Mouse (Mus musculus) cerebellum, adult 9-11 months (tissue): ENCODE measurements around the gene Ncoa6.

Experiments used
- DNase-seq: peaks from one replicate; pipeline ENCODE4 v3.0.0; 2022

The Ncoa6 gene

DNA sequence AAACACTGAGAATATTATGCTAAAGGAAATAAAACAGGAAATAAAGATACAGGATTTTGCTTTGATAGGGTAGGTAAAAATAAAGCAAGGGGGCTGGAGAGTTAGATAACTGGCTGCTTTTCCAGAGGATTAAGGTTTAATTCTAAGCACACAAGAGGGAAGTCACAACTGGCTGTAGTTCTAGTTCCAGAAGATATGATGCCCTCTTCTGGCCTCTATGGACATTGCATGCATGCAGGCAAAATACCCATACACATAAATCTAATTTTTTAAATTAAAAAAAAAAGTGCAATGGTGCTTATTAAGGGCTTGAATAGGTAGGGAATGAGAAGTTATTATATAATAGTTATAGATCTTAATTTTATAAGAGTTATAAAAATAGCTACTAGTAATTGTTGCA is 37.2 kb downstream of the Ncoa6 start:
- no peak for DNase-seq

DNA sequence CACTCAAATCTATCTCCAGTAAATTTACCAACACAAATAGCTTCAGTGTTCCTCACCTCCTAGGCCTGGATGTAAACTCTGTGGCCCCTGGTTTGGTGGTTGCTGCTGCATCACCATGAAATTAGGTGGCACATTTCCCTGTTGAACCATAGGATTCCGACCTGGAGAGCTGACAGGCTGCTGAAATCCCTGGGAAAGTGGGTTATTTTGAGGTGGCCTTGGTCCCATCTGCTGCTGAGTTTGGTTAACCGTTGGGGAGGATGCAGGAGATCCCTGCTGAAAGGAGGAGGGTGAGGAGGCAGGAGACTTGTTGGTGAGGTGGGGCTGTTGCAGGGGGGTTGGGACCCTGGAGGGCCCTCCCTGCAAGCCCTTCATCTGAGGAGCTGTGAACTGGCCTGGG is 52.8 kb downstream of the Ncoa6 start:
- DNase-seq: peak; percentile 22

DNA sequence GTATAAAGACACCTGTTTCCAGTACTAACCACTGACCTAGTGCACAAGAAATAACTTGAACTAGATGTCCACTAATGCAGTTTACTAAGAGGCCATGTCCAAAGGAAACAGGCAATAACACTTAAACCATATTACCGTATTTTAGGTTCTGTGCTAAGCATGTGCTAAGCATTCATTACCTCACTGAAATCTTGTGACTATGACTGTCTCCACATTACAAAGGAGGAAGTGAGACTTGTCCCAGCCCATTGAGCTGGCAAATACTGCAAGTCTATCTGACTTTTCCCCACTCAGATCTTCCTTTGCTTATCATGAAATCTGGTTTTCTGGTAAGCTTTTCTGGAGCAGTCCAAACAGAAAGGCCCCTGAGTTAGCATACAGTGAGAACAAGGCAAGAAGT is 69.1 kb downstream of the Ncoa6 start:
- DNase-seq: no peak

DNA sequence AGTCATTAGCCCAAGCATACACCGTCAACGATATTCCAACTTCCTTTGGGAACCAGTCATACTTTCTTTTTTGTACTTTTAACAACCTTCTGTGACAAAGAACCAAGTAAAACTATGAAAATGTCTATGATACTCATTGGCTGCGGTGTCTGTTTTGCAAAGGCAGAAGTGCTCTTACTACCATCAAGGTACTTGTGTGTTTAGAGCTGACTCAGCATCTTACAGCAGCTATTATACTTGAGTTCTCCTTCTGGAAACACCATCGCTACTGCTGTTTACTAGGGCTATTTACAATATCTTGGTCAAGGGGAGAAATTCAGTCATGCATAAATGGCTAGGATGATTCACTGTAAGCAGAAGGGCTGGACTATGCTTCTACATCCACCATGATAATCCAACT is 71.8 kb downstream of the Ncoa6 start:
- DNase-seq: no peak

DNA sequence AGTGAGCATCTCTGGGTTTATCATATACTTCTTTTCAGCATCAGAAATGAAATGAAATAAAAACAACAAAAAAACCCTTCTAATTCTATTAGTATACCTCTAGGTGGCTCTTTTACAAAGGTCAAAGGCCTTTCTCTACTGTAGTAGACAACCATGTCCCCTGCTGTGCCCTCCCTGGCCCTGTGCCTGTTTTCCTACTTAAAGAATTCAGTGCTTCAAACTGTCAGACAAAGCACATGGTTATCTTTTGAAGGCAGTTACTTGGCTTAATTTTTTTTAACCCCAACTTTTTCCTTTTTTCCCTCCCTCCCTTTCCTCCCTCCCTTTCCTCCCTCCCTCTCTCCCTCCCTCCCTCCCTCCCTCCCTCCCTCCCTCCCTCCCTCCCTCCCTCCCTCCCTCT is 73.4 kb downstream of the Ncoa6 start:
- peak; percentile 42 for DNase-seq

DNA sequence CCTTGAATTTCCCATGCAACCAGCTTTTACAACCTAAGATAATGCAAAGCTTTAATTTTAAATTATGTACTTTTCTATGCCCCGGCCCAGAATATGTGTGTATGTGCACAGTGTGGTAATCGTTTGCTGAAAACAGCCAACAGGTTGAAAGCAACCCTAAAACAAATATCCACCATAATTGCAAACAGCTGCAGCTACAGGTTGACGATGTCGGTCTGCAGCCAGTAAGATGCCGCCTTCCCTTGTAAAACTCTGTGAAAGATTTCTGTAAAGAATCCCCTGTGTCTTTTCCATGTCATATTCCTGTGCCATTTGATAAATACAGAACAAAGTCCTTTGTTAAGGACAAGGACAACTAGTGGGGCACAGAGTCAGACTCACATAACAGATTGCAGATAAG is 79.1 kb downstream of the Ncoa6 start:
- DNase-seq: no peak

DNA sequence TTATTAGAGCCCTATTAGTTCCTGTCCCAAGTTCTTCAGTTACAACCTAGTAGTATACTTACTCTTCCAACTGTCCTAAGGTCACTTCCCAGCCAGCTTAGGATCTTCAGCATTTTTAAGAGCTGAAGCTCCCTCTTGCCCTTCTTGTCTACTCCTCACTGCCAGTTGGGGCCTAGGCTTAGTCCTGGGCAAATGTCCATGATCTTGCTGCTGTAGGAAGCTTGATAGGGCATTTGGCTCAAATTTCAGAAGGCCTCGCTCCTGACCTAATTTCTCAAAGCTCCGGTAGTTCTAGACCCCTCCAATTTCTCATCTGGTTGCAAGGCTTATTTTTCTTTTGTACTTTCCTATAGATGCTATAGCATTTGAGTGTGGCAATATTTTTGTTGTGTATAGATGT is 85.1 kb downstream of the Ncoa6 start:
- DNase-seq: peak; percentile 44

DNA sequence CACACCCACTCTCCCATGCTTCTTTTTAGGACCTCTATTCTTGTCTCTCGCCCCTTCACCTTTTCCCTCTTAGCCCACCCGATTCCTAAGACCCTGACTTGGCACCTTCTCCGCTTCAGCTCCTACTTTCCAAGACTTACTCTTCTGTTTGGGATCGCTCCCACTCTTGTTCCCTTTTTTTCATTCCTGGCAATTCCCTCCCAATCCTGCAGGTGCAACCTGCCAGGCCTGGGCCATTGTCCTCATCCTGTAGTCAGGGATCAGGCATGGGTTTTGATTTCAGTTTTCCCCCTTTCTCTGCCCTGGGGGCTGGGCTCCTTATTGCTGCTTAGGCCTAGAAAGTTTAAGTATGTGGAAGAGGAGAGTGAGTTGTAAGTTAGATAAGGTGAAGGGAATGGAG is 86.6 kb downstream of the Ncoa6 start:
- DNase-seq: peak; percentile 34

DNA sequence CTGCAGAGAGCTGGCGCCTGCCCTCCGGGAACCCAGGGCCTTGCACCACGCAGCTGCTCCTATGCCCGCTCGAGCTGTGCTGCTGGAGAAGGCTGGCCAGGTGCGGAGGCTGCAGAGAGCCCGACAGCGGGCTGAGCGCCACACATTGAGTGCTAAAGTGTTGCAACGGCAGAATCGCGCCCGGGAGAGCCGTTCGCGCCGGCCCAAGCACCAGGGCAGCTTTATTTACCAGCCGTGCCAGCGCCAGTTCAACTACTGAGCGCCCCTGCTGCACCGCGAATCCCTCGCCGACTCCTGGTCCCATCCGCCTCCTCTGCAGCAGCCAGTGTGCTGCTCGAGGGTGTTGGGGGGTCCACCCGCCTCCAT is 87.2 kb downstream of the Ncoa6 start:
- DNase-seq: peak; percentile 41

DNA sequence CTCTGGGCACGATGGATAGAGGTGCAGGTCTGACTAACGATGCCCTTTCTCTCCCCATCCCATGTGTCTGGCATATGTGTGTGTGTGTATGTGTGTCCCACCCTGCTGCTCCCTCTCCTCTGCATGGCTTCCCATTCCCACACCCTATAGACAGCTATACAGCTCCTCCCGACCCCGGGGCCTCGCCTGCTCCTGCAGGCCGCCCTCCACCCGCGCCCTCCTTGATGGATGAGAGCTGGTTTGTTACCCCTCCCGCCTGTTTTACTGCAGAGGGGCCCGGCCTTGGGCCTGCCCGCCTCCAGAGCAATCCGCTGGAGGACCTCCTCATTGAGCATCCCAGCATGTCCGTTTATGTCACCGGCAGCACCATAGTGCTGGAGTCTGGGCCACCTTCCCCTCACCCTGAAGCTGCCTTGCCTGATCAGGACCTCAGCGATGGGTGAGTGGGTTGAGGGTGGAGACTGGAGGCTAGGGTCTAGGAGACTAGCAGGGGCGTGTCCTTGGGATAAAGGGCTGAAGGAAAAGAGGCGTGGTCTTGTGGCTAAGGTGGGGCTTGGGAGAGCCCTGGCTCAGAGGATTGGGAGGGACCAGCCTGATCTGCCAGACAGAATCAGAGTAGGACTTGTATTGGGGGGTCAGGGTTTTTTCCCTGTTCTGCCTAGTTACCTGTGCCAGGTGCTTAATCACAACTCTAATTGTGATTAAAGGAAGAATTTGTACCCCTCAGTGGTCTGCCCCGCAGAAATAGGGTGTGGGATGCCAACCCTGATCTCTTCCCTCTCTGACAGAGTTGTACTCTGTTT is 87.8 kb downstream of the Ncoa6 start:
- DNase-seq: peak; percentile 52

DNA sequence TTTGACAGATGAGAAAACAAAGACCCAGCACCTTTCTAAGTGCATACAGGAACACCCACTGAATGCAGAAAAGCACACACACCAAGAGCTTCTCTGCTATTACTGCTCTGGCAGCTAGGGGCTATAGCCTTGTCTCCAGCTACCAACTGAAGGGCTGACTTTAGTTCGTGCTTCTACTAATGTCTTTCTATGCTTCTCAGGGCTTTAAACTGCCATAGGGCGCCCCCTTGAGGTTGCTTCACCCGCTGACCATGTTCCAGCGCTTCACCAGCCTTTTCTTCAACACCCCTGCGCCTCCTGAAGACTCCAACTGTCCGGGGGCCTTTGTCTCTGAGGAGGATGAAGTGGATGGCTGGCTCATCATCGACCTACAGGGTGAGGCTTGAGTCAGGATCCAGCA is 88.6 kb downstream of the Ncoa6 start:
- peak; percentile 85 for DNase-seq

DNA sequence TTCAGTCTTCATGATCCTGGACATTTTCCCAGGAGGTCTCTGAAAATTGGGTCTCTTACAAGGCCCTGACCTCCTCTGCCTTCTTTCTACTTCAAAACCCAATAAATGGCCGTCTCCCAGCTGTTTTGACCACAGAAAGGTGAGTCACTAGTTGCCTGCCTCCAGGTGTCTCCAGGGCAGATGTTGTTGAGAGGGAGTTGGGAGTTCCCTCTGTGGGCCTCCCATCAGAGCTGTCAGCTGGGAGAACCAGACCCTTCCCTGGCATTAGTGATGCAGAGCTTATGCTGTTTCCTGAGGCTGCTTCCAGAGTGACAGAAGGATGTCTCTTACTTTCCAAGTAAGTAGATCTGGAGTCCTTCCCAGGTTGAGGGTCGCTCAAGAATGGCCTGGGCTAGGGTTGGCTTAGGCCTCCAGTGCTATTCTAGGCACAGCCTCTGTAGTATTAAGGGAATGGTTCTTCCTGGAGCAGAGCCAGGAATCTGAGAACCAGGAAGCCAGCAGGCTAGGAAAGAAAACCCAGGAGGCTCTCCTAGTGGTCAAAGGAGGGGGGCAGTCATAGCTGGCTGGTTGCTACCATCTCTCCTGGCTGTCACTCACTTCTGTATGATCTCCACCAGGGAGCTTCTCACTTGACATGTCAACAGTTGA is 90.8 kb downstream of the Ncoa6 start:
- DNase-seq: peak; percentile 70

DNA sequence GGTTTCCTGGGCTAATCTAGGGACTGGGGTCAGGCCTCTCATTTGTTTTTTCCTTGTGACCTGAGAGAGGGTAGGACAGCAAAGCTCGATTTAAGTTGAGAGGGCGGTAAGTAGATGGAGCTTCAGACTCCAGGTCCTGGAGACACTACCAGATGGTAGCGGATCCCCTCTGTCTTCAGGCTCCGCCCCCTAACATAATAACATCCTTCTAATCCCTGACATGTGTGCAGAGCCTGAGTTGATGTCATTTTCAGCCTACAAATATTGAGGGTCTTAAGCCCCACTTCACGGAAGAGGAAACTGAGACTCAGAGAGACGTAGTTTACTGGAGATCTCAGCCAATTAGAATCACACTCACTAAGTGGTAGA is 91.4 kb downstream of the Ncoa6 start:
- DNase-seq: no peak

DNA sequence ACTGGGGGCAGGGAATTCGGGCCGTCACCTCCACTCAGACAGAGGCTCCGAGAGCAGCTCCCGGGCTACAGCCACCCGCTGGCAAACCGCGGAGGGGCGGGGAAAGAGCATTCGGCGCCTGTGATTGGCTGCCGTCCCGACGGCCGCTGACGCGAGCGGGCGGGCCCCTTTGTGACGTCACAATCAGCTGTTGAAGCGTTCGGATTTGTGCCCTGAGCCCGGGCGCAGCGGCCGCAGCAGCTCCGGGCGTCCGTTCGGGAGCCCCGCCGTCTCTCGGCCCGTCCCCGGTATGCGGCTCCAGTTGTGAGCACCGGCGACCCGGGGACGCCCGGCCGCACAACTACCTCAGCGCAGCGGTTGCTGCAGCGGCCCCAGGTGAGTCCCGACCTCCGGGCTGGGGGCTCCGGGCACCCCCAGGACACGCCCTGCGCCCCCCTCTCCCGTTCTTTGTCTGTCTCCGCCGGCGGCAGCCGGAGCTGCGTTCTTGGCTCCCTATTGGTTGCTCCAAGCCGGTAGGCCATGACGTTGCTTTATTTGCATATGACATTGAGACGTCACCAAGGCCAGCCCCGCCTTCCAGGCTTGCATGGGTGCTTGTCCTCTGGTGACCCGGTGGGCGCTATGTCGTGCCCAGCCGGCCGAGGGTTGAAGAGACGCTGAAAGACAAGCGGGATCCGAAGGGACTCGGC is 91.9 kb downstream of the Ncoa6 start:
- peak; percentile 97 for DNase-seq

DNA sequence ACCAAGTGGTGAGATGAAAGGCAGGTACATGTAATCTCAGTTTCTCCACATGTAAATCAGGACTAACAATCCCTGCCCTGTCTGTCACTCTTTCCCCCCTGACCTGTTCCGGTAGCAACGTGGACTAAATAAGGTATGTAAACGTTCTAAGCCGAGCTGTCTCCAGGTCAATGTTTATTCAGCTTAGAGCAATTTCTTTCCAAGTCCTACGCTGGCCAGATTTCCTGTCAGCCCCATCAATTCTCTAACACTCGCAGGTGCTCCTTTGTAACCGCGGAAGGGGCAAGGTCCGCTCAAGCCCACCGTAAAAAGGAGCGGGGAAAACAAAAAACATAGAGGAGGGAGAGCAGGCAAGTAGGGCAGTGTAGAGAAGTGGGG is 92.6 kb downstream of the Ncoa6 start:
- no peak for DNase-seq

DNA sequence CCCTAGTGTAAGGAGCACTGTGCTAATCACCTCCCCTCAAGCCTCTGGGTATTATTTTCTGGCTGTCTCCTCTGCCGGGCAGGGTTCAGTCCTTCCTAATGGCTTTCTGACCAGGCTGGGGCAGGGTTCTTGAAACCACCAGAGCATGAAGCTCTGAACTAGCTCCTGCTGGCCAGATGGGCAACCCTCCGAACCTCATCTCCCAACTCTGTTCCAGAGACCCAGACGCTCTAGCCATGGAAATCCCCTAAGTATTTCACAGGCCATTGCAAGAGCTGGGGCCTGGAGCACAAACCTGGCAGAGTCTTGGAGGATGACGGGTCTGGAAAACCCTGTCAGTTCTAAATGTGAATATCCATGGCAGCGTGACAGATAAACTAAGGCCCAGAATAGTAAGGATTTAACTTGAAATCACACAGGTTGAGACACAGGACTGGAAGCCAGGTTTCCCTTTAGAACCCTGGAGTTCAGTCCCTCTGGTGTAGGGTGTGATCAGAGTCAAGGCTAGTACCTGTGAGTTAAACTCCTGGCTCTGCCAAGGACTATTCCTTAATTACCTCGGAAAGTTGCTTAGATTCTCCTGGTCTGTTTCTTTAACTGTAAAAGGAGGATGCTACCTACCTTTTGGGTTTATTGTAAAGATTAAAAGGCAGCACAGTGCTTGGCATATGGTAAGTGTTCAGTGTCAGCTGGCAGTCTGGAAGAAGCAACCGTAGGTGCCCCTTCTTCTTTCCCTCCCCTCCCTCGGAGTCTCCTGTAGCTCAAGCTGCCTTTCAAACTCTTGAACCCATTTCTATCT is 93.2 kb downstream of the Ncoa6 start, which contains the start of gene Trp53inp2:
Gene Trp53inp2, plus strand, starts transcription at position 799 of the 799 bp plus-strand sequence.
- peak; percentile 43 for DNase-seq

DNA sequence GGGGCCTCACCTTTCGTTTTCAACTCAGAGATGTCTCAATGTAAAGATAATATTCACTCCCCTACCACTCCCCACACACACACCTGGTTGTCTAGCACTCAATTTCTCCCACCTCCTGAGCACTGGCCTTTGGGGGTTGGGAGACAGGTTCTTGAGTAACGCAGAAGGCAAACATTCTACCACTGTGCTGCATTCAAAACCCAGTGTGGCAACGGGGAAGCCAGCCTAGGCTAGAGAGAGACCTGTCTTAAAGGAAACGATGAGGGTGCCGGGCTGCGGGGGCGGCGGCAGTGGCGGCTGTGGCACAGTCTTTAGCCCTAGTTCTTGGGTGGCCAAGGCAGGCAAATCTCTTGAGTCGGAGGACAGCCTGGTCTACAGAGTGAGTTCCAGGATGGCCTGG is 97.5 kb downstream of the Ncoa6 start:
- DNase-seq: no peak

DNA sequence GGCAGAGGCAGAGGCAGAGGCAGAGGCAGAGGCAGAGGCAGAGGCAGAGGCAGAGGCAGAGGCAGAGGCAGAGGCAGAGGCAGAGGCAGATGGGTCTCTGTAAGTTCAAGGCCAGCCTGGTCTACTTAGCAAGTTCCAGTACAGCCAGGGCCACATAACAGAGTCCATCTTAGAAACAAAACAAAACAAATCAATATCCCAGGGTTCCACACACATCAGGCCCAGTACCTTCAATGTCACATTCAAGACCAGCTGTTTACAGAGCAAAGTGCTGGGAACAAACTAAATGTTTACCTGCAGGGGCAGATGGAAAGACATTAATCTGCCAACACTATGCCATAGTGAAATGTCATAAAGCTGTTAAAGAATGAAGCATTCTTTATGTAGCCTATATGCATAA is 99.2 kb downstream of the Ncoa6 start:
- no peak for DNase-seq

DNA sequence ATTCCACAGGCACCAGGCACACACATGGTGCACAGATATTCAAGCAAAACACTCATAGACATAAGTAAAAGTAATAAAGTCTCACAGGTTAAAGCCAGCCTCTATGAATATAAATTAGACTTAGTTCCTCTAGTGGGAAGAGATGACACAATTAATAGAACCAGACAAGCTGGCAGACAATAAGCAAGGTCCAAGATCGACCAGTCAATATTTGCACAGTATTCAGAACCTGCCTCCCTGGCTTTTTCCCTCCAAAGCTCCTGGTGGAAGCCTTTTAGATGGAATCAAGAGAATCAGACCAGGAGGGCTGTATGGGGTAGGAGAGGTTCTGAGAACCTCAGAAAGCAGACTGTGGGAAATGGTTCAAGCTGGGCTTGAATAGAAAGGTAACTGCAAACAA is 99.8 kb downstream of the Ncoa6 start:
- DNase-seq: no peak

DNA sequence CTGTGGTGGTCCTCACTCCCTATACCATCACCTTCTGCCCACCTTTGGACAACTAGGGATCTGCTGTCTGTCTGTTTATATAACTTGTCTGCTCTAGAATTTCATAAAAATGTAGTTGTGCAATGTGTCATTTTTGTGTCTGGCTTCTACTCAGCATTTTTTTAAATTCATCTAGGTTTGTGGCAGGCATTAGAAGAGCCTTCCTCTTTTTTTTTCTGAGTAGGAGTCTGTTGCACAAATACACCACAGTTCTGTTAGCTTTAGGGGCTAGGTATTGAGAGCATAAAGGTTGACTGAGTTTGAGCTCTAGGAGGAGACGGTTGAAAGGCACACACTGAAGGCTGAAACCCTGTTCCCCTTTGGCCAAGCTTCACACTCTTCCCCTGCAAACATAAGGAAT is 100.4 kb downstream of the Ncoa6 start:
- no peak for DNase-seq

DNA sequence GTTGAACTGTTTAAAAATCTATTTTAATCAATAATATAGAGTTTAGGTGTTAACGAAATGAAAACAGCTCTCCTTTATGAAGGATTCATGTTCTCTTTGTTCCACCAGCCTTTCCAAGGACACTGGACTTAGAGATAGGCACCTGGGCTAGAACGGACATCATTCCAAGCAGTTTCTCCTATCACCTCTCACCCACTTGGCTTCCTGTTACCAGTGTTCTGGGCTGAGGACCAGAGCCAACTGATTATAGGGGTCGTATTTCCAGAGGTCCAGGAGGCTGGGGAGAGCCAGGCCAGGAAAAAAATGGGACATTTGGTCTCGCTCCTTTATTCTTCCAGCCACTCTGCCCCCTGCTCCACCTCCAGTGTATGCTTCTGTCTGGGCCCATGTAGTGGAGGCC is 101.2 kb downstream of the Ncoa6 start:
- DNase-seq: no peak

DNA sequence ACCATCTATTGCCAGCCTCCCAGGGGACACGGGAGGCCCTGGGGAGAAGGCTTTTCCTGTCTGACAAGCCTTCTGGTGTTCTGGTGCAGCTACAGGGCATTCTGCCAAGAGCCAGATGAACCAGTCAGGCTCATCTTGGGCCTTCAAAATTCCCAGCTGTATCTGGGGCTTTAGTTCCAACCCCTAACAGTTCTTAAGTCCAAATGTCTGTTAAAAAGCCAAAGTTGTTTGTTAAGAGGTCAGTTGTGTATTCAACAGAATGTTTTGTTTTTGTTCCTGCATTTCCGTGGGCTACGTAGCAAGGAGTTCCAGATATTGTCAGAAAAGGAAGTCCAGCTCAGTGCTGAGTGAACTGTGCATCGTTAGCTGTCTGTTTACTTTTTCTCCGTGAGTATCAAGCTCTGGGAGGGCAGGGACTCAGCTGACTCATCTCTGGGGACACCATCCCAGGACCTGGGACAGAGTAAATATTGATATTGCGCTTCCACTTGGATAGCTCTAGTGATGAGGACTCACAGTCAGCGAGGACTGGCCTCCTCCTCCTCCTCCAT is 104.3 kb downstream of the Ncoa6 start:
- DNase-seq: no peak

DNA sequence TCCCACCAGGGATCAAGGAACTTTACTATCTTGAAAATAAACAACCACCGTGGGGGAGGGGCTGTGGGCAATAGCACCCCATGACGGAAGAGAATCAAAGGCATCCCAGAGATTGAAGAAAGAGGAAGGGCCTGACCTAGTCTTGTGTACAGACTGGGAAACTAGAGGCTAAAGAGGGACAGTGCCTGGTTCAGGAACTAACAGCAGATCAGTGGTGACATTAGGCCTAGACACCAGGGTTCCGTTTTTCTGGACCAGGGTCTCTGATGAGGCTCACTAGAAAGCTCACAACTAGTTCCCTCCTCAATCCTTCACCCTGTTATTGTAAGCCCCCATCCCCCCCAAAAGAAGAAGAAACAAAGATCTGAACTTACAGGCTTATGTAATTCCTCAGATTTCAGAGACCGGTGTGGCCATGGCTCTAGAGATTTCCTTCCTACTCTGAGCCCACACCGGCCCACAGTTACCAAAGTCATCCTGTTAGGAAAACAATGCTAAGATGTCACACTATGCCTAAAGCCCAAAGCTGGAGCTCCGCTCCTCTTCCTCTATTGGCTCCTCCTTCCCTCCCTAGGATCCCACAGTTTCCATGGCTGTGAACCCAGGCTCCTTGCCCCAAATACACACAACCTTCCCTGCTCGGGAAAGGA is 105.9 kb downstream of the Ncoa6 start:
- DNase-seq: no peak
